Mouse (Mus musculus): Measurements from ENCODE around the gene Phb2. TPM values are rescaled to one million over a fixed set of nuclear protein-coding genes. Genes with fewer than 3 reads are reported as not detected.
"Not testable (repeated sequence)": the region's sequence is repeated elsewhere in the genome, so short reads cannot be mapped to it uniquely, and the experiment has no call there.

Phb2 gene
- 100 to 1,000 TPM; 115 to 123 TPM for total RNA-seq (2021)
- long read RNA-seq, partial matches to known transcripts: 2 of 71 reads
- long read RNA-seq, other reads (novel, unspliced or antisense): 69 of 71 reads

DNA sequence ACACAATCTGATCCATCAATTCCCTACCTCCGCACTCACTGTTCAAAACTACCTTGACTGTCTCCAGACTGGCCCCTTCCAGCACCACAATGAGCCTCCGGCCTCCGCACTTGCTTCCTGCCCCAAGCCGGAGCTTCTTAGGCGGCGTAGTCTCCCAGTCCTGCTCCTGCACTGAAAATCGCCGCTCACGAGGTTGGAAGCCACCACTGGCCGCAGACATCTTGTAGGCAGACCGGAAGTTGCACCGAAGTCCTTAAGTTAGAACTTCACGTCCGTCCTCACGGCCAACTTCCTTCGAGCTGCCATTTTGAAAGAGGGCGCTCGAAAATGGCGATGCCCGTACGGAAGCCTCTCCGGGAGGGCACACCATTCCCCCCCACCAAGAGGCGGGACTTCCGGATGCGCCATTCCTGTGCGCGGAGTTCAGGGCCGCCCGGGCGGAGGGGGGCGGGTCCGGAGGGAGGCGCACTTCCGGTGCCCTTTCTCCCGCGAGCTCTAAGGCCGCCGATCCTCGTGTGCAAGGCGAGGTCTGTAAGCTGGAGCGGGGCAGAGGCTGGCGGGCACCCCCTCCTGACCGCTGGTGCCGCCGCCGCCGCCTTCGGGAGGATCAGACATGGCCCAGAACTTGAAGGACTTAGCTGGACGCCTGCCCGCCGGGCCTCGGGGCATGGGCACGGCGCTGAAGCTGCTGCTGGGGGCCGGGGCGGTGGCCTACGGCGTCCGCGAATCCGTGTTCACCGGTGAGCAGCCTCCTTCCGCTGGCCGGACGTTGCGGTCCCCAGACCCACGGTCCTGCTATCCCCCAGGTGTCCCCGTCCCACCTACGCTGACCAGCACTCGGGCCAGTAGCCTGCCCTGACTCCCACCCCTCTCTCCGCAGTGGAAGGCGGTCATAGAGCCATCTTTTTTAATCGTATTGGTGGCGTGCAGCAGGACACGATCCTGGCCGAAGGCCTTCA, at the start of gene Phb2, which contains the start of gene Emg1:
Gene Phb2 (plus strand): TSS at position 513 of the 959 bp plus-strand sequence.
Gene Emg1 (minus strand): TSS at position 355 of the 959 bp plus-strand sequence.
- DNase-seq (ENCODE audit: low spot score in 2 of 2): peak; percentile 96 to 98

DNA sequence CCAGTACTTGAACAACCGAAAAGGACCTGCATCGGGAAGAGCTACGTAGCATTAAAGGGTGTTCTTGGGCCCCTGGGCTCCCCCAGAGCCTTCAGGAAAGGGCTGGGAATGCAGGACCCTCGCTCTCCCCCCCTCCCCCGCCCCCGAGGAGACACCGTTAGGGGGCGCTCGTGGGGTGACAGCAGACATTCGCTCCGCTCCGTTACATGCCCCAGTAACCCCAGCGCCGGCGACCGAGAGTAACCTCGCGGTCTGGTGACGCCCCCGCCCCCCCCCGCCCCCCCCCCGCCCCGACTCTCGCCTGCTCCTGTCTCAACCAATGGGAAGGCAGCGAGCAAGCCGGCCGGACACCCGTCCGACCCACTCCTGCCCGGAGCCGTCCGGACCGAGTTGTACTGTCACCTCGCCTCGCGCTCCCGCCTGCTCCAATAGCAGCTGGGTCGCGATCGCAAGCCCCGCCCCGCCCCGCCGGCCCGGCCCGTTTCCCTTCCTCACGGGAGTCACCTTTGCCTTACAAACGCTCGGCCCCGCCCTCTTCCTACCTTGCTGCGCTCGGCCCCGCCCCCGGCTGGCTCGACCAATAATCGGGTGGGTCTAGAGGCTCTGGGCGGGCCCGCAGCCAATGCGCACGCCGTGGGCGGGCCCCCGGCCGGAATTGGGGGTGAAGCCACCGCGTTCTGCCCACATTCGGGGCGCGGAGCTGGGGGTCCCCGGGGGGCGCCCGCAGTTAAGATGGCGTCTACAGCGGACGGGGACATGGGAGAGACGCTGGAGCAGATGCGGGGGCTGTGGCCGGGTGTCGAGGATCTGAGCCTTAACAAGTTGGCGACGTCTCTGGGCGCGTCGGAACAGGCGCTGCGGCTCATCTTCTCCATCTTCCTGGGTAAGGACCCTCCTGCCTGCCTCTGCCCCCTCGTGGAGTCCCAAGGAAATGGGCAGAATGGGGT, 49.4 kb upstream of the Phb2 start, which contains the start of gene Lpcat3:
Gene Lpcat3 (plus strand): TSS at position 551 of the 947 bp plus-strand sequence.
- peak; percentile 95 to 98 for DNase-seq (ENCODE audit: low spot score in 2 of 2)

DNA sequence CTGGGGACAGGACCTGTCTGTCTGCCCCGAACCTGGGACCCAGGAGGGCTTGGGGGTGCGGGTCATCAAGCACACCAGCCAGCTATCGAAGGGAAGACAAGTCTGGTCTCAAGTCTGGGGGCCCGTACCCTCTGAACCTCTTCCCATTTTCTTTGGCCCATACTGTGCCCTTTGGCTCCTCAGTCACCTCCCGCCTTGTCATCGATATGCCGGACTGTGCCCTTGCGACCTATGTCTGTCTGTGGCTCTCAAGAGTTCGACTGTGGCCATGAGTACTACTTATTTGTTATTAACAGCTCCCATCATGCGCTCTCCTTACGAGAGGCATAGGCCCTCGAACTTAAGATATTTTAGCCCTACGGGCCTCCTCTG, 48.7 kb upstream of the Phb2 start:
- DNase-seq (ENCODE audit: low spot score in 2 of 2): no peak

DNA sequence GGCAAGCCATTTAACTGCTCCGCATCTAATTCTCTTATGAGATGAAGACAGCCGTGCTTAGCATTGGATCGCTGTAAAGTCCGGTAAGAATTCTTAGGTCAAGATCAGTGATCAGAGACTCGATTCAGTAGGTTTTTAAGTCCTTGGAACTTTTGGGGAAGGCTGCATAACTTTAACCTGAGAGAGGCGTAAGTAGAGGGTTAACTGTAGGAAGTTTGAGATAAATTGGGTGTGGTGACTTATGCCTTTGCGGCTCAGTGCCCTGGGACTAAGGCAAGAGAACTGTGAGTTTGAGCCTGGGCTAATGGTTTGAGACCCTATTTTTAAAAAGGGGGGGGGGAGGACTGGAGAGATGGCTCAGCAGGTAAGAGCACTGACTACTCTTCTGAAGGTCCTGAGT, 47.9 kb upstream of the Phb2 start:
- no peak for DNase-seq (ENCODE audit: low spot score in 2 of 2)

DNA sequence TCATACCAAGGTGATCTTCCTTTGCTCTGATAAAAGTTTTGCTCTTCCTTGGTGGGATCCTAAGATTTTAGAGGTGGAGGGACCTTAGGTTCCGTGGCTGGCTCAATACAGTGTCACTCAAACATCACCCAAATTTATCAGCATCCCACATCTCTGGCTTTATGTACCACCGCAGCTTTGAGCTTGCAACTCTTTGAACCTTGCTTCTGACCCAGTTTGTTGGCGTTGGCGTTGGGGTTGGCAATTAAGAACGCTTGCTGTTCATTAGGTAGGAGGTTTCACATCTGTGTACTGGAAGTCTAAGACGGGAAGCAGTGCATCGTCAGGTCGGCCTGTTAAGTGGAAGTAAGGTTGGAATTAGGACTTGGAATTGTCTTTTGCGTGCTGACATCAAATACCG, 47.1 kb upstream of the Phb2 start:
- no peak for DNase-seq (ENCODE audit: low spot score in 2 of 2)

DNA sequence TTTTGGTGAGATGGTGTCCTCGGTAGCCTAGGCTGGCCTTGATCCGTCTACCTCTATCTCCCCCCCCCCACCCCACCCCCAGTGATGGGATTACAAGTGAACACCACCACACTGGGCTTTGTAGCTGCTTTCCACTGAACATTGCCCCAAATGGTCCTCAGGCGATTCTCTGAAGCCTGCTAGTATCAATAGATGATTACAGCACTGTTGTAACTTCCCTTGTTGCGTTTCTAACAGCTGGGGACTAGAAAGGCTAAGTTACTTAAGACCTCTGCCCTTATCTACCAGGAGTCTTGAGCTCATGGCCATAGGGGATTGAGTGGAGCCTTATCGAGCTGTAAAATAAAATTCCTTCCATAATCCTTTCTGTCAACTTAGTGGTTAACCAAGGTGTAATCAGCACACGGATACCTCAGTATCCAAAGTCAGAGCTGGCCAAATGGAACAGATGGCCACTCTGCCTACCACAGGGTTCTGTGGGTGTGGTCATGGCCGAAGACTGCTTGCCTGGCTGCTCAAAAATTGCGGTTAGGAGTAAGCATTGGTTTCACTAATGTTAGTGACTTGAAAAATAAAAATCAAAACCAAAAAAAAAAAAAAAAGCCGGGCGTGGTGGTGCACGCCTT, 42.8 kb upstream of the Phb2 start:
- DNase-seq (ENCODE audit: low spot score in 2 of 2): no peak

DNA sequence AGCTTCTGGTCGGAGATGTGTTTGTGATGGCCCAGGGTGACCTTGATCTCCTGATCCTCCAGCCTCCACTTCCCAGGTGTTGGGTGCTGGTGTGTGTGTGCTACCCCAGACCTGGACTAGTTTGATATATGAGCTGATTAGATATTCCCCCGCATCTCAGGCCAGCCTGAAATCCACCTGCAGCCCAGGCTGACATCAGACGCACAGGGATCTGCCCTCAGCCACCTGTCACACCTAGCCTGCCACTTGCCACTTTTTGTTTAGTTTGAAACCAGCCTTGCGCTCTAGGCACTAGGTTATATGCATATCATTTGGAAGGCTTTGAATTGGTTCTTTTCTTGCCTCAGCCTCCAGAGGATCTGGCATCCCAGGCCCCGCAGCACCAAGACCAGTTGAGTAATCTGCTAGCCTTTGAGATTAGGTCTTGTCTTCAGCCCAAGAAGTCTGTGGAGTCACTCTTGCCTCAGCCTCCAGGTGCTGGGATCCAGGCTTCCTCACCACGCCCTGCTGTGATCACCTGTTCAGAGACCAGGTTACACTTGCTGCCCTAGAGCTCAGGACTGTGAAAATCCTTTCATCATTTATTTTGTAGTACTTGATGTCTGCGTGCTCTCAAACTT, 41.7 kb upstream of the Phb2 start:
- DNase-seq (ENCODE audit: low spot score in 2 of 2): no peak

DNA sequence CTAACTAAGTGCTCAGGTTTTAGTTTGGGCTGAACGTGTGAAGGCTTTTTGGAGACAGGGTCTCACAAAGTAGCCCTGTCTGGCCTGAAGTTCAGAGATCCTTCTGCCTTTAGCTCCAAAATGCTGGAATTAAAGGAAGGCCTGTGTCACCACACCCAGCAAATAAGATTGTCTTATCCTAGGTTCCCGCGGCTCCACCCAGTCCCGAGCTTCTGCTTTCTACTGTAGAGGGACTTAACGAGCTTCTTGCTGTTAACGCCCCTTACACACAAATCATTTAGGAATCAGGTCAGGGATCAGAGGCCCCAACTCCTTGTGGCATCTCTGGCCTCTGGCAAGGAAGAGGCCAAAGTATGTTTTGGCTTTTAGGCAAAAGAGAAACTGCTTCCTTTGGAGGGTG, 40.0 kb upstream of the Phb2 start:
- no peak for DNase-seq (ENCODE audit: low spot score in 2 of 2)

DNA sequence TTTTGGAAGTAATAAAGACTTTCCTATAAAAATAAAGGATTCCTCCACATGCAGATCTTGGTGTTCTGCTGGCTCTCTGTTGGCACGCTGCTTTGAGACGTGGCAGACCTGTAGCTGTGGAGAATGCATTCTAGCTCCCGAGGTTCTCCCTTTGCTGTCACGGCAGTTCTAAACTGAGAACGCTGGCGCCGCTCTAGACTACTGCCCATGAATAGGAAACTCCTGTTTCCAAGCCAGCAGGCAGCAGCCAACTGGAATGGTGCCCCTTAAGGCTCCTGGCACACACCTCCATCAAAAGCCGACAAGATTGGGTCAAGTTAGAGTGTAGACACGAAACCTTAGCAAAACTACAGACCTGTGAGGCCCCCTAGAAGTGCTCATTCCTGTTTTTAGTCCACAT, 38.5 kb upstream of the Phb2 start:
- peak in 1 of 2 experiments; percentile 44 for DNase-seq (ENCODE audit: low spot score in 2 of 2)

DNA sequence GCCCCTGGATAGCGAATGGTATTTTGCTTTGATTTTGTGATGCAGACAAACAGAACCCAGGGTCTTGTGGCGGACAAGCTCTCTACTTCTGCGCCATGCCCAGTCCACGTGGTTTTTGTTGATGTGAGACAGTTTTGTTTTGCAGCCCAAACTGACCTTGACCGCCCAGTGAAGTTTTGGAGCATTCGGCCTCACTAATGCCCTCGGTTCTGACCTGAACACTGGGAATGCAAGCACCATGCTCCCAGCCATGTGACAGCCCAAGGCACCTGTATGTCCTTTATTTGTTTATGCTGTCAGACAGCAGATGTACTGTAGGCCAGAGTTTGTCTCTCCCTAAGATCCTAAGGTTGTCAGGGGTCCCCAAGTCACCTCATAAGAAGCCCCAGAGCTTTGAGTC, 37.5 kb upstream of the Phb2 start:
- no peak for DNase-seq (ENCODE audit: low spot score in 2 of 2)

DNA sequence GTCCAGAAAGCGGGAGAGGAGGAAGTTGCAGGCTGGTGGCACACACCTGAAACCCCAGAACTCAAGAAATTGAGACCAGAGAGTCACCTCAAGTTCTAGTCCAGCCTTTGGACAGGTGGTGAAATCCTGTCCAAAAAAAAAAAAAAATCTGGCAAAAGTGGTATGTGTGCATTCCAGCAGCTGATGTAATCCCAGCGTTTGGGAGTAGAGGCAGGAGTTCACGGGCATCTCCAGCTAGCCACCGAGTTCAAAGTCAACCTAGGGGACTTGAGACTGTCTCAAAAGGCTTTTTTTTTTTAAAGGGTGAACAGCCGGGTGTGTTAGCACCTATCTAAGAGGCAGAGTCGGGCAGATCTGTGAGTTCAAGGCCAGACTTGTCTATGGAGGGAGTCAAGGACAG, 36.0 kb upstream of the Phb2 start:
- no peak for DNase-seq (ENCODE audit: low spot score in 2 of 2)

DNA sequence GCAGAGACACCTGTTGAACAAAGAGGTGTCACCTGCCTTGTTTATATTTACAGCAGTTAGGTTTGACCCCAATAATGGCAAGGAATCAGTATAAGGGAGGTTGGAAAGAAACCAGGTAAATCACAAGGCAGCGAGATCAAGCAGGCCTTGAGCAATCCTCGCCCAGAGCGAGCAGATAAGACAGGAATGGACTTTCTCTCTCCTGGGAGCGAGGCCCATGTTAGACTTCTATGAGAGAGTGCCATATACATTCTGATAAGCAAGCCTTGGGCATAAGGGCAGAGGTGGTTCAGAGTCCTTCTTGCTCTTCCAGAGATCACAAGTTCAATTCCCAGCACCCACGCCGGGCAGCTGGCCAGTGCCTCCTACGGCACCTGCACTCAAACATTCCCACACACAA, 33.4 kb upstream of the Phb2 start:
- DNase-seq (ENCODE audit: low spot score in 2 of 2): no peak

DNA sequence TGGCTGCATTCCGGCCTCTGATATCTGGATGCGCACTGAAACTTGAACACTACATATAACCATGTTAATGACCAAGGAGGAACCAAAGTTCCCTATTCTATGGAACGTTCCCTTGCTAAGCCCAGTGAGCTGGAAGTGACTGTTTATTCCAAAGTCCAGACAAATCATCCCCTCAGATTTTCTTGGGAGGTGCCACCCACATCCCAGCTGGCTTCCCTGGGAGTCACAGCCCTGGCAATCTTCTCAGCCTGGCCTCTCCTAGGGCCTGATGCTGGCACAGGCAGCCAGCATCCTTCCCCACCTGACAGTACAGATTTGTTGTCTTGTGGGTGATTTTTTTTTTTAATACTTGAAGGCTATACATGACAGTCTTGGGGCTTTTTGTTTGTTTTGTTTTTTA, 32.6 kb upstream of the Phb2 start:
- no peak for DNase-seq (ENCODE audit: low spot score in 2 of 2)

DNA sequence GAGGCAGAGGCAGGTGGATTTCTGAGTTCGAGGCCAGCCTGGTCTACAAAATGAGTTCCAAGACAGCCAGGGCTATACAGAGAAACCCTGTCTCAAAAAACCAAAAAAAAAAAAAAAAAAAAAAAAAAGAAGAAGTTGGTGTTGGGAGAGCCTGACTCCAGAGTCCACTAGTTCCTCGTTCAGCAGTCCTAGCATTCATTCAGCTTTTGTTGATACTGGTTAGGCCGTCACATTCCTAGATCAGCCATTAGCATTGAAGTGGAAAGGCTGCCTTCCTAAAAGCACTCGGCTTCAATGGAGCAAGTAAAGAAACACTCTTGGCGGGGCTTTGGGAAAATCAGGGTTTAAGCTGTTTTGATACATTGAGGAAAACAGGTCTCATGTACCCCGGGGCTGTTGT, 29.8 kb upstream of the Phb2 start:
- not testable (repeated sequence) for DNase-seq (ENCODE audit: low spot score in 2 of 2)

DNA sequence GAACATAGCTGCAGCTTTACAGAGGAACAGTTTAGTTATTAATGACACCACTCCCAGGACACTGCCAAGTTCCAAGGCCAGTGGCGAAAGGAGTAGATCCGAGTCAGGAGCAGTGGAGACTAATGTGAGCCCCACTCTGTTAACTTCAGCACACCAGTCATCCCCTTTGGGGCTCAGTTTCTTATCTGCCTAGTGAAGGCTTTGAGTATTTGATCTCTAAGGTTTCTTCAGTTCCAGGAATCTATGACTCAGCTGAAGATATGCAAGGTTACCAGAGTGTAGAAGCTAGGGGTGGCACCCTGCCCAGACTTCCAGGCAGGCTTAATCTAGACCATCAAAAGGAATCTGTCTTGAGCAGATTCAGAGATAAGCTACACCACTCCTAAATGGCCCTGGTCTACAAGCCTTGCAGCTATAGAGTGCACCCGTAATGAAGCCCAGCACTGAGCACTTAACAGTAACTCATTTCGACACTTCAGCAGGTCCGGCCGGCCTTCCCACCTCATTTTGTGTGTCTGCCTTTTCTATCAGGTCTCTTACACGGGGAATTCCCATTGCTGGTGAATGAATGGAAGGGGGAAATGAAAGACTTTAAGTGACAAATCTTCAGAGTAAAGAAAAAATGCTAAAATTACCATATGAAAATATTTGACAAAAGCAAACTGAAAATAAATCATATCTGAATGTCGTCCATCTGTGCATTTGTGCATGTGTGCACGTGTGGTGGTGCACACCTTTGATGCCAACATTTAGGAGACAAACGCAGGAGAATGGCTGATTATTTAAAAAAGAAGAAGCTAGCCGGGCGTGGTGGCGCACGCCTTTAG, 28.3 kb upstream of the Phb2 start:
- no peak for DNase-seq (ENCODE audit: low spot score in 2 of 2)

DNA sequence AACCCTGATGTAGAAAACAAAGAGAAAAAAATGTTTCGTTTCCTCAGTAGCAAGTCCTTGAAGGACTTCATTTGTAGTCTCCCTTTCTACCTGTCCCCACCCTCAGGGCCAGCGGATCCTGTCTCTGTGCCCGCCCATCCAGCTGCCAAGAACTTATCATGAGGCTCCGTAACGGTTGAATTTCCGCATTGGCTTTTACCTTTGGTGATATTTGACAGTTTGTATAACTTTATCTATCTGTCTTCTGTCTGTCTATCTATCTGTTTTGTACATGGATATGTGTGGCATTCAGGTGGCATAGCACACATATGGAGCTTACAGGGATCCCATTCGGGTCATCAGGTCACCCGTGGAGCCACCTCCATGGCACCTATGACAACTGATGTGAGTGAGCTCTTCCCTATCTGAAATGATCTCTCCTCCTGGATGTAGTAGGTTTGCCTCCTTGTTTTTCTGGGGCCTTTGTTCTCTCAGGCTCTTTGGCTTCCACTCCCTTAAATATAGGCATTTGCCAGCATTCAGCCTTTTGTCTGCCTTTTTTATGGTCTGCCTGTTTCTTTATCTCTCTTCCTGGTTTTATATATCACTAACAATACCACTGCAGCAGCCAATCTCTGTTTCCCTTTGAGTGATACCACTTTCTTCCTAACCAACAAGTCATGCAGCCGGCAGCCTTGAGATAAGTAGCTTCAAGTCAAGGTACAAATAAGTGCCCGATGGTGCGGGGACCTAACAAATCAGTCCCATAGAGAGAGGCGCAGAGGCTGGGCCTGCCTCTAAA, 26.3 kb upstream of the Phb2 start:
- no peak for DNase-seq (ENCODE audit: low spot score in 2 of 2)

DNA sequence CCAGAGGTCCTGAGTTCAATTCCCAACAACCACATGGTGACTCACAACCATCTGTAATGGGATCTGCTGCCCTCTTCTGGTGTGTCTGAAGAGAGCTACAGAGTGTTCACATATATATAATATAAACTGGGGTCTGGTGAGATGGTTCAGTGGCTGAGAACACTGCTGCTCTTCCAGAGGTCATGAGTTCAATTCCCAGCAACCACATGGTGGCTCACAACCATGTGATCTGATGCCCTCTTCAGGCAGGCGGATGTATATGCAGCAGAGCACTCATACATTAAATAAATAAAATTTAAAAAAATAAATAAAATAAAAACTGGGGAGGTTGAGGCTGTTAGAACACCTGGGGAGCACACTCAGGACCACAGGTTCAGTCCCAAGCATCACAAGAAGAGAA, 25.5 kb upstream of the Phb2 start:
- DNase-seq (ENCODE audit: low spot score in 2 of 2): not testable (repeated sequence)

DNA sequence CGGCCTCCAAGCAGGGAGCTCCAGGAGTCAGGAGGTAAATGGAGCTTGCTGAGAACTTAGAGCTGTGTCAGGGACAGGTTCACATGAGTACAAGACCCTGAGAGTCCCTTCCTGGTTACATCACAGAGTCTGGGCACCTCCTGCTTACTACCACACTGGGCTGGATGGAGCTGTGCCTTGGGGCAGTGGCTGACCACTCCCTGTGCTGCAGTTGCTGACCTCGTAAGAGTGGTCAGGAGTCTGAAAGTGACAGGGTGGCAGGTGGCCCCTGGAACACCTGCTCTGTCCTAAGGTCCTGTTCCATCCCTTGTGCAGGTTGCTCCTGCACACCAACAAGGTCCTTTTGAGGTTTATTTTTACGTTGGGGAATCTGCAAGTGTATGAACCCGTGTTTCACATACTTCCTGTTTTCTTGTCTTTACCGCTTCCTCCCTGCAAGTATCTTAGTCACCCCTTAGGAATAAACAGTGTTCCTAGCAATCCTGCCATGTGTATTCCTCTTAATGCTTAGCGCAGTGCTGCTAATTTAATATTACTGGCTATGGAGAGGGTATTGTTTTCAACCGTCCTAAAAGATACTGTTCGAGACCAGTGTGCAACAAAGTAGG, 23.9 kb upstream of the Phb2 start:
- no peak for DNase-seq (ENCODE audit: low spot score in 2 of 2)

DNA sequence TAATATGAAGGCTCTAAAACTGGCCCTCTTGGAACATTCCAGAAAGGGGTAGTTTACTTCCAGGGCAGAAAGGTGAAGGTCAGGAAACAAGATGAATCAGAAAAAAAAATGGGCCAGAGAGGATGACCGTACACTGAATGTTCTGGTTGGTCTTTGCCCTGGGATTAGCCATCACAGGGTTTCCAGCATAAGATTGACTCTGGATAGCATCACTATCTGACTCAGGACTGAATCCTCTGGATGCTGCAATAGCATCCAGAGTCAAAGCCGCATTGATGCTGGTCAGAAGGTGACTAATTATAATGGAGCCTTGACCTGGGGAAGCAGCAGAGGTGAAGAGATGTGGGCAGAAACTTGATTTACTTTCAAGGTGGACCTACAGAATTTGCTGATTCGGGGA, 23.1 kb upstream of the Phb2 start:
- DNase-seq (ENCODE audit: low spot score in 2 of 2): no peak
